Mouse (Mus musculus): ENCODE measurements around the gene 1700028J19Rik. TPM values are rescaled to one million over a fixed set of nuclear protein-coding genes. Genes with fewer than 3 reads are reported as not detected.
"Not testable (repeated sequence)": the region's sequence is repeated elsewhere in the genome, so short reads cannot be mapped to it uniquely, and the experiment has no call there.

1700028J19Rik gene
- polyA plus RNA-seq, 1 experiment from 2014 or later: 1.1 TPM

DNA sequence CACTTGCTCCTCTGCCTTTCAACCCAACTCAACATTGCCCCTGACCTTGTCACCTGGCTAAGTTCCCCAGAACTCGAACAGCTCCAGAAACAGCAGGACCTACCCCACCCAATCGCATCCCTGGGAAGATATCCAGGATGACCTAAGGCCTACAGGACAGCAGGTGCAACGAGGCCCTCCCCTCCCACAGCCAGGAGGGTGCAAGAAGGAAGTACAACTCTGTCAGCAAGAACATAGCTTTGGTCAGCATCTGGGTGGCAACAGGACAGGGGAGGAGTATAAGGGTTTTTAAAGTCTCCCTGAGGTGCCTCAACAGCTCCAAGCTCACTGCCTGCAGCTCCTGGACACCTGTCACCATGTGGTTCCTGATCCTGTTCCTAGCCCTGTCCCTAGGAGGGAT, 48.6 kb downstream of the 1700028J19Rik start, which contains the start of gene Klk1b3:
Gene Klk1b3 (plus strand): TSS at position 301 of the 400 bp plus-strand sequence.
- no peak within 1 kb of the TSS for H3K9ac ChIP-seq
- 63% methylated on average over 3 of the region's 3 CpGs for WGBS
- H3K27ac ChIP-seq (replicated peaks): no peak within 1 kb of the TSS

DNA sequence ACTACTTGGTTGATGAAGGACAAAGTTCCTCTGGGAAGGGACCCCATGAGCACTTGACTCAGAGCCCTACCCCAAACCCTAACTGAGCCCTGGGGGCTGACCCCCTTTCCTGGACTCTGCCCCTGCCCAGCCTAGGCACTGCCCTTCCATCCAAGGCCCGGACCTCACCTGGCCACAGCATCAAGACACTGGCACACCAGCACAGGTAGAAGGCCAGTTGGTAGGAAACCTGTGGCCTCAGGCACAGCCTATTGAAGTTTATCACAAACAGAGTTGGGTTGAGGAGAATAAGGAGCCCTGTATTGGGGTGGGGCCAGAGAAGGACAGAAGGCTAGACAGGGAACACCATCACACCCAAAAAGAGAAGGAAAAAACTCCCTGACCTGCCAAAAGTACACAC, 53.0 kb downstream of the 1700028J19Rik start:
- H3K4me1 ChIP-seq (replicated peaks); H3K27me3 ChIP-seq: not testable (repeated sequence)

More for the DNA sequence above, 48.6 kb downstream of the 1700028J19Rik start, which contains the start of gene Klk1b3:
- H3K36me3 ChIP-seq: no peaks in the 10 kb centered on the region
- H3K27me3 ChIP-seq: no peaks in the 10 kb centered on the region
- no peaks in the 10 kb centered on the region for H3K4me1 ChIP-seq (replicated peaks)
- H3K9me3 ChIP-seq: no peaks in the 10 kb centered on the region
- ATAC-seq (ENCODE audit: low FRiP score, low read depth): no peak
- H3K4me2 ChIP-seq: no peak within 1 kb of the TSS
- H3K4me3 ChIP-seq: no peak within 1 kb of the TSS

DNA sequence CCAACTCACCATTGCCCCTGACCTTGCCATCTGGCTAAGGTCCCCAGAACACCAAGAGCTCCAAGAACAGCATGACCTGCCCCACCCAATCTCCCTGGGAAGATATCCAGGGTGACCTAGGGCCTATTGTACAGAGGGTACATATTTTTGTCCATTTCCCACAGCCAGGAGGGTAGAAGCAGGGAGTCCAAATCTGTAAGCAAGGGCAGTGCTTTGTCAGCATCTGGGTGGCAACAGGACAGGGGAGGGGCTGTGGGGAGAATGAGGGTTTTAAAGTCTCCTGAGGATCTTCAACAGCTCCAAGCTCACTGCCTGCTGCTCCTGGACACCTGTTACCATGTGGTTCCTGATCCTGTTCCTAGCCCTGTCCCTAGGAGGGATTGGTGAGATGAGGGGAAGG, 58.6 kb downstream of the 1700028J19Rik start, which contains the start of gene Klk1b24:
Gene Klk1b24 (plus strand): TSS at position 301 of the 400 bp plus-strand sequence.
- H3K9me3 ChIP-seq; H3K36me3 ChIP-seq; H3K4me2 ChIP-seq; H3K27ac ChIP-seq (replicated peaks); H3K4me1 ChIP-seq (replicated peaks); H3K27me3 ChIP-seq; ATAC-seq (ENCODE audit: low FRiP score, low read depth); H3K9ac ChIP-seq; H3K4me3 ChIP-seq: not testable (repeated sequence)

More for the DNA sequence above, 53.0 kb downstream of the 1700028J19Rik start:
- not testable (repeated sequence) for ATAC-seq (ENCODE audit: low FRiP score, low read depth); H3K4me3 ChIP-seq; H3K9me3 ChIP-seq; H3K36me3 ChIP-seq; H3K27ac ChIP-seq (replicated peaks); H3K9ac ChIP-seq; H3K4me2 ChIP-seq
- 88% methylated on average over 1 of the region's 1 CpGs for WGBS

DNA sequence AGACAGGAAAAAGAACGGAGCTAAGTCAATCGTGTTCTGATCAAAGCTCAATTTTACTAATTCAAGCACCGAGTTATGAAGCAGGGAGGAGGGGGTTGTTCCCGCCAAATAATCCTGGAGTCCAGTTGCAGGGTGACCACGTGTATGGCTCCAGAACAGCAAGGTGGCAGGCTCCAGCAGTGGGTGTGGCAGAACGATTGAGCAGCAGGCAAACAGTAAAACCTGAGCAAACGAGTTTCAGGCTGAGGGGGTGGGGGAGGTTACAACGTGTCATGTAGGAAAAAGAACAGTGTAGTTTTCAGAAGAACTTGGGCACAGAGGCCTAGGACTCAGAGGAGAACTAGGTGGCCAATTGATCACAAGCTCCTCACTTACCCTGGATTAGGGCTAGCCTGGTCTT, 60.0 kb downstream of the 1700028J19Rik start:
- H3K9ac ChIP-seq; H3K4me1 ChIP-seq (replicated peaks); H3K4me3 ChIP-seq; H3K27ac ChIP-seq (replicated peaks); H3K36me3 ChIP-seq; H3K27me3 ChIP-seq; H3K9me3 ChIP-seq; H3K4me2 ChIP-seq; ATAC-seq (ENCODE audit: low FRiP score, low read depth): not testable (repeated sequence)
- 75% methylated on average over 8 of the region's 8 CpGs for whole genome bisulfite sequencing

Other genes with a start within 250 kb of the 1700028J19Rik start
- gene Klk1b26, start 234.5 kb downstream of the 1700028J19Rik start, polyA plus RNA-seq (2015; fragmentation: Nextera tagmentation; extraction: Ambion mirVana): not detected in 2 replicates
- gene Klk1b27, start 194.4 kb downstream of the 1700028J19Rik start, polyA plus RNA-seq (2015; fragmentation: Nextera tagmentation; extraction: Ambion mirVana): not detected in 2 replicates
- not detected in 2 replicates for gene Klk1b21, start 144.4 kb downstream of the 1700028J19Rik start, polyA plus RNA-seq (2015; fragmentation: Nextera tagmentation; extraction: Ambion mirVana)
- not detected in 2 replicates for gene Klk1b22, start 134.0 kb downstream of the 1700028J19Rik start, polyA plus RNA-seq (2015; fragmentation: Nextera tagmentation; extraction: Ambion mirVana)
- gene Klk1b16, start 109.9 kb downstream of the 1700028J19Rik start, polyA plus RNA-seq (2015; fragmentation: Nextera tagmentation; extraction: Ambion mirVana): not detected in 2 replicates
- gene Klk1b24, start 58.5 kb downstream of the 1700028J19Rik start, polyA plus RNA-seq (2015; fragmentation: Nextera tagmentation; extraction: Ambion mirVana): not detected in 2 replicates
- not detected in 2 replicates for gene Klk1b3, start 48.5 kb downstream of the 1700028J19Rik start, polyA plus RNA-seq (2015; fragmentation: Nextera tagmentation; extraction: Ambion mirVana)
- not detected in 2 replicates for gene Klk1b4, start 39.3 kb downstream of the 1700028J19Rik start, polyA plus RNA-seq (2015; fragmentation: Nextera tagmentation; extraction: Ambion mirVana)
- gene Klk1b5, start 30.8 kb downstream of the 1700028J19Rik start, polyA plus RNA-seq (2015; fragmentation: Nextera tagmentation; extraction: Ambion mirVana): not detected in 2 replicates
- gene Klk1, start 21.3 kb downstream of the 1700028J19Rik start, polyA plus RNA-seq (2015; fragmentation: Nextera tagmentation; extraction: Ambion mirVana): not detected in 2 replicates
- gene Gm36864, start 10.5 kb downstream of the 1700028J19Rik start, polyA plus RNA-seq (2015; fragmentation: Nextera tagmentation; extraction: Ambion mirVana): 0.17 TPM in 1 of 2 replicates, not detected in the other
- 193 and 221 TPM in 2 replicates for gene 2410002F23Rik, start within 50 bp of the 1700028J19Rik start, polyA plus RNA-seq (2015; fragmentation: Nextera tagmentation; extraction: Ambion mirVana)
- gene Acp4, start 10.7 kb upstream of the 1700028J19Rik start, polyA plus RNA-seq (2015; fragmentation: Nextera tagmentation; extraction: Ambion mirVana): not detected in 2 replicates
- 1.2 TPM in 1 of 2 replicates, not detected in the other for gene Gm15517, start 14.8 kb upstream of the 1700028J19Rik start, polyA plus RNA-seq (2015; fragmentation: Nextera tagmentation; extraction: Ambion mirVana)
- 3.0 and 3.4 TPM in 2 replicates for gene Clec11a, start 60.2 kb upstream of the 1700028J19Rik start, polyA plus RNA-seq (2015; fragmentation: Nextera tagmentation; extraction: Ambion mirVana)
- 38.7 and 42.3 TPM in 2 replicates for gene Shank1, start 63.6 kb upstream of the 1700028J19Rik start, polyA plus RNA-seq (2015; fragmentation: Nextera tagmentation; extraction: Ambion mirVana)
- 58.9 and 68.8 TPM in 2 replicates for gene Syt3, start 137.4 kb upstream of the 1700028J19Rik start, polyA plus RNA-seq (2015; fragmentation: Nextera tagmentation; extraction: Ambion mirVana)
- gene 1700008O03Rik, start 139.1 kb upstream of the 1700028J19Rik start, polyA plus RNA-seq (2015; fragmentation: Nextera tagmentation; extraction: Ambion mirVana): 2.8 and 2.9 TPM in 2 replicates
- 16.7 and 16.9 TPM in 2 replicates for gene Lrrc4b, start 182.3 kb upstream of the 1700028J19Rik start, polyA plus RNA-seq (2015; fragmentation: Nextera tagmentation; extraction: Ambion mirVana)
- 3.7 and 5.0 TPM in 2 replicates for gene Aspdh, start 218.7 kb upstream of the 1700028J19Rik start, polyA plus RNA-seq (2015; fragmentation: Nextera tagmentation; extraction: Ambion mirVana)
- 44.0 and 45.7 TPM in 2 replicates for gene Josd2, start 221.3 kb upstream of the 1700028J19Rik start, polyA plus RNA-seq (2015; fragmentation: Nextera tagmentation; extraction: Ambion mirVana)
- gene Emc10, start 249.8 kb upstream of the 1700028J19Rik start, polyA plus RNA-seq (2015; fragmentation: Nextera tagmentation; extraction: Ambion mirVana): 148 and 165 TPM in 2 replicates
- gene Fam71e1, start 249.9 kb upstream of the 1700028J19Rik start, polyA plus RNA-seq (2015; fragmentation: Nextera tagmentation; extraction: Ambion mirVana): 21.3 and 23.6 TPM in 2 replicates

Measured in hindbrain, embryonic 15.5 days (tissue).